ENCODE assay signal across 8 mouse cellular contexts in genomic region chr9:25027581-25027980, GRCm38 (mm10).
DNase-seq lines count a peak whose midpoint lies in the region; ATAC-seq and TF ChIP-seq lines count a peak whose summit lies in the region.

No protein-coding gene starts in this region.

- H3K4me3 ChIP-seq in G1E (ENCODE audit: low read depth, low read length), result no peak overlapping the region
- no peak overlapping the region for H3K4me3 ChIP-seq in kidney, embryonic 14.5 days (ENCODE audit: low read length)
- no peak overlapping the region for H3K4me3 ChIP-seq in liver, embryonic 13.5 days (replicated peaks)

- no peak overlapping the region for H3K27ac ChIP-seq in kidney, embryonic 14.5 days (ENCODE audit: low read depth, low read length)
- H3K27ac ChIP-seq in liver, embryonic 13.5 days, result no peak overlapping the region

- no peak overlapping the region for H3K4me2 ChIP-seq in kidney, embryonic 14.5 days (replicated peaks; ENCODE audit: low read depth, low read length)
- no peak overlapping the region for H3K4me2 ChIP-seq in liver, embryonic 13.5 days

- H3K36me3 ChIP-seq in G1E (replicated peaks), result no peaks in the 10 kb centered on the region
- H3K36me3 ChIP-seq in kidney, embryonic 14.5 days (ENCODE audit: control insufficient read depth, insufficient read depth, low read length), result no peaks in the 10 kb centered on the region
- H3K36me3 ChIP-seq in liver, embryonic 13.5 days, result no peaks in the 10 kb centered on the region

- ATAC-seq in cerebellum, adult (ENCODE audit: insufficient number of reproducible peaks, low FRiP score, low TSS enrichment), result no peak
- ATAC-seq in G1E (ENCODE audit: extremely low read depth, insufficient number of reproducible peaks, low FRiP score, poor library complexity, severe bottlenecking), result no peak
- ATAC-seq in granulocyte monocyte progenitor cell, adult 5-6 weeks (replicated peaks; ENCODE audit: poor library complexity, severe bottlenecking), result peak; percentile 62
- peak; percentile 57; the same call in 1 of the 2 replicates for ATAC-seq in kidney, embryonic 14.5 days (ENCODE audit: low FRiP score, low TSS enrichment)
- ATAC-seq in liver, embryonic 13.5 days (ENCODE audit: low read depth), result no peak

- 8% methylated on average over 8 of the region's 8 CpGs for WGBS in kidney, embryonic 14.5 days
- 6% methylated on average over 8 of the region's 8 CpGs for WGBS in liver, embryonic 13.5 days (ENCODE audit: insufficient replicate concordance)

- no peaks in the 10 kb centered on the region for H3K4me1 ChIP-seq in G1E (ENCODE audit: insufficient read depth, low read depth, low read length)
- no peaks in the 10 kb centered on the region for H3K4me1 ChIP-seq in kidney, embryonic 14.5 days (ENCODE audit: control insufficient read depth, insufficient read depth, low read length)
- H3K4me1 ChIP-seq in liver, embryonic 13.5 days (replicated peaks), result no peaks in the 10 kb centered on the region

- H3K9me3 ChIP-seq in G1E (replicated peaks), result no peaks in the 10 kb centered on the region
- H3K9me3 ChIP-seq in kidney, embryonic 14.5 days (ENCODE audit: control insufficient read depth, low read length), result no peaks in the 10 kb centered on the region
- no peaks in the 10 kb centered on the region for H3K9me3 ChIP-seq in liver, embryonic 13.5 days (replicated peaks)

- no peak overlapping the region for H3K9ac ChIP-seq in kidney, embryonic 14.5 days (ENCODE audit: low read depth, low read length)
- no peak overlapping the region for H3K9ac ChIP-seq in liver, embryonic 13.5 days

- H3K27me3 ChIP-seq in G1E (ENCODE audit: insufficient read depth, low read length), result no peaks in the 10 kb centered on the region
- H3K27me3 ChIP-seq in kidney, embryonic 14.5 days (ENCODE audit: control insufficient read depth, insufficient read depth, low read length), result peaks cover 5% of the 10 kb centered on the region; the same call in 1 of the 2 replicates
- H3K27me3 ChIP-seq in liver, embryonic 13.5 days, result no peaks in the 10 kb centered on the region

- TF ChIP-seq CTCF in G1E (IDR thresholded peaks at IDR 0.05; ENCODE audit: low read depth, low read length), result peak; percentile 77

- DNase-seq in cerebellum, adult 11 months, result peak; percentile 13
- peak; percentile 13 for DNase-seq in G1E (ENCODE audit: low spot score)
- peak; percentile 10 for DNase-seq in cerebellum, adult 9-11 months
- DNase-seq in liver, embryonic 13.5 days, result peak; percentile 18
- DNase-seq in retina, postnatal 1 day, result peak; percentile 74

Comparison
In these comparisons a context has a peak if more than half of its experiments do, and no peak if none do; other contexts are left out.
1. DNase-seq: peak in every context shown above with its lines; median percentile 74 in retina, postnatal 1 day; 18 in liver, embryonic 13.5 days; 13 in cerebellum, adult 11 months; 13 in G1E; 10 in cerebellum, adult 9-11 months.
2. ATAC-seq: peak in granulocyte monocyte progenitor cell, adult 5-6 weeks (single experiment) and kidney, embryonic 14.5 days (single experiment); none in cerebellum, adult (single experiment), G1E (single experiment) and liver, embryonic 13.5 days (single experiment).